Mouse (Mus musculus) heart, postnatal 0 days (tissue): ENCODE results near the gene Lrig1. TPM values are rescaled to one million over a fixed set of nuclear protein-coding genes. Genes with fewer than 3 reads are reported as not detected.

Experiments used
- ATAC-seq: fragments of 200-750 bp; cut with Nextera tagmentation; 2 replicates; pipeline ENCODE4 v1.8.0; 2017; ENCODE audit warnings: low read depth, moderate number of reproducible peaks, moderate library complexity; ENCODE audit not compliant: insufficient read depth
- DNase-seq: peaks from one replicate; pipeline ENCODE4 v3.0.0-alpha.2; 2016; ENCODE audit warnings: low spot score
- H3K27ac ChIP-seq: fragments of 300-500 bp; sonication (generic); 2 replicates; pipeline ENCODE4 v1.5.1; 2014; ENCODE audit warnings: low read depth, mild to moderate bottlenecking
- H3K27me3 ChIP-seq: fragments of 300-500 bp; sonication (generic); 2 replicates; pipeline ENCODE4 v1.6.1; 2014; ENCODE audit warnings: low read length, mixed read lengths; ENCODE audit not compliant: control insufficient read depth, insufficient read depth
- H3K36me3 ChIP-seq: fragments of 300-500 bp; sonication (generic); replicated peaks from 2 replicates; pipeline ENCODE4 v1.6.1; 2014; ENCODE audit warnings: low read length, mixed read lengths; ENCODE audit not compliant: control insufficient read depth, insufficient read depth
- H3K4me1 ChIP-seq: fragments of 300-500 bp; sonication (generic); 2 replicates; pipeline ENCODE4 v1.6.1; 2014; ENCODE audit warnings: antibody characterized with exemption; ENCODE audit not compliant: control insufficient read depth, insufficient read depth
- H3K4me2 ChIP-seq: fragments of 300-500 bp; sonication (generic); 2 replicates; pipeline ENCODE4 v1.6.1; 2014; ENCODE audit warnings: low read depth, mild to moderate bottlenecking, low read length, moderate library complexity
- H3K4me3 ChIP-seq: fragments of 300-500 bp; sonication (generic); 2 replicates; pipeline ENCODE4 v1.5.1; 2014; ENCODE audit warnings: low read depth, low read length
- H3K9ac ChIP-seq: fragments of 300-500 bp; sonication (generic); replicated peaks from 2 replicates; pipeline ENCODE4 v1.6.1; 2014; ENCODE audit warnings: low read depth, low read length, mixed read lengths
- H3K9me3 ChIP-seq: fragments of 300-500 bp; sonication (generic); replicated peaks from 2 replicates; pipeline ENCODE4 v1.6.1; 2016; ENCODE audit warnings: low read length; ENCODE audit not compliant: control insufficient read depth
- CTCF ChIP-seq: IDR thresholded peaks from 2 replicates; pipeline ENCODE4 v1.5.1; 2016; ENCODE audit warnings: antibody characterized with exemption, control low read depth, low read depth
- EP300 ChIP-seq: IDR thresholded peaks from 2 replicates; pipeline ENCODE4 v1.6.1; 2016; ENCODE audit warnings: antibody characterized with exemption, low read depth
- WGBS: fragments of 180-500 bp; shearing (Covaris S2); extraction: QIAGEN DNeasy Blood & Tissue Kit; methylation state at CpG from one replicate; pipeline ENCODE4 v1.1.7; 2014; 5-methylcytosine and 5-hydroxymethylcytosine counted together
- polyA plus RNA-seq: library from polyadenylated mRNA; unstranded; fragments of >200 nt; fragmentation: Nextera tagmentation; extraction: Ambion mirVana; gene quantifications from 2 replicates; pipeline ENCODE4 v1.2.1, GENCODE M21; 2015
- total RNA-seq: library from RNA; depleted of rRNA; stranded (reverse); fragments of >200 nt; gene quantifications from 2 replicates; pipeline ENCODE4 v1.2.3, GENCODE M21; 2014; ENCODE audit warnings: low replicate concordance

The Lrig1 gene
- total and polyA plus RNA-seq, 2 experiments from 2014 or later, result 7.1 to 54.3 TPM

GRCm38 (mm10) chr6:94693091-94693490 is 6.9 kb downstream of the Lrig1 start:
- WGBS, result 72% methylated on average over 9 of the region's 9 CpGs
- H3K27ac ChIP-seq, result no peak overlapping the region

GRCm38 (mm10) chr6:94692003-94692402 is 8.0 kb downstream of the Lrig1 start:
- H3K27me3 ChIP-seq, result no peaks in the 10 kb centered on the region
- no peak overlapping the region for H3K4me3 ChIP-seq
- no peak for ATAC-seq
- peaks cover 77% of the 10 kb centered on the region for H3K4me1 ChIP-seq
- no peaks in the 10 kb centered on the region for H3K9me3 ChIP-seq
- 88% methylated on average over 2 of the region's 2 CpGs for WGBS
- no peak overlapping the region for H3K27ac ChIP-seq
- no peak for DNase-seq
- H3K4me2 ChIP-seq, result no peak overlapping the region
- no peaks in the 10 kb centered on the region for H3K36me3 ChIP-seq
- TF ChIP-seq EP300, result no peak
- TF ChIP-seq CTCF, result no peak
- no peak overlapping the region for H3K9ac ChIP-seq

More at GRCm38 (mm10) chr6:94693091-94693490, 6.9 kb downstream of the Lrig1 start:
- Histone ChIP-seq H3K27me3 (no peaks in the 10 kb centered on the region), H3K36me3 (no peaks in the 10 kb centered on the region), H3K4me1 (peaks cover 80% of the 10 kb centered on the region), H3K9me3 (no peaks in the 10 kb centered on the region), H3K9ac (no peak overlapping the region), H3K4me2 (no peak overlapping the region), H3K4me3 (no peak overlapping the region)
- DNase-seq, result no peak
- ATAC-seq, result no peak
- TF ChIP-seq EP300 (no peak), CTCF (no peak)

- WGBS, result 72% methylated on average over 7 of the region's 7 CpGs
- peaks cover 71% of the 10 kb centered on the region for H3K4me1 ChIP-seq
- no peak overlapping the region for H3K9ac ChIP-seq
- no peak overlapping the region for H3K4me2 ChIP-seq
- no peaks in the 10 kb centered on the region for H3K36me3 ChIP-seq
- no peak for TF ChIP-seq CTCF
- TF ChIP-seq EP300, result no peak
- H3K9me3 ChIP-seq, result no peaks in the 10 kb centered on the region
- no peak for DNase-seq
- no peaks in the 10 kb centered on the region for H3K27me3 ChIP-seq
- no peak overlapping the region for H3K27ac ChIP-seq
- H3K4me3 ChIP-seq, result no peak overlapping the region
- ATAC-seq, result no peak
These were observed 9.7 kb downstream of the Lrig1 start for GRCm38 (mm10) chr6:94690247-94690646.

- Histone ChIP-seq H3K9ac (no peak overlapping the region), H3K9me3 (no peaks in the 10 kb centered on the region), H3K27me3 (no peaks in the 10 kb centered on the region), H3K27ac (peak overlapping the region; percentile 44), H3K4me1 (peaks cover 74% of the 10 kb centered on the region), H3K36me3 (no peaks in the 10 kb centered on the region), H3K4me3 (no peak overlapping the region), H3K4me2 (peak overlapping the region; percentile 26; the same call in 1 of the 2 replicates)
- 37% methylated on average over 4 of the region's 4 CpGs for WGBS
- TF ChIP-seq EP300 (no peak), CTCF (no peak)
- DNase-seq (peak; percentile 87), ATAC-seq (peak; percentile 66)
These were observed 11.2 kb downstream of the Lrig1 start for GRCm38 (mm10) chr6:94688722-94689121.

GRCm38 (mm10) chr6:94686048-94686447 is 13.9 kb downstream of the Lrig1 start:
- Histone ChIP-seq H3K4me1 (peaks cover 69% of the 10 kb centered on the region), H3K4me2 (no peak overlapping the region), H3K9me3 (no peaks in the 10 kb centered on the region), H3K27me3 (no peaks in the 10 kb centered on the region), H3K36me3 (no peaks in the 10 kb centered on the region), H3K27ac (peak overlapping the region; percentile 72), H3K9ac (no peak overlapping the region), H3K4me3 (no peak overlapping the region)
- no peak for DNase-seq
- no peak for TF ChIP-seq CTCF
- no peak for TF ChIP-seq EP300
- 48% methylated on average over 6 of the region's 6 CpGs for WGBS
- ATAC-seq, result no peak

- no peak overlapping the region for H3K9ac ChIP-seq
- TF ChIP-seq CTCF, result no peak
- TF ChIP-seq EP300, result no peak
- peaks cover 64% of the 10 kb centered on the region for H3K4me1 ChIP-seq
- 59% methylated on average over 6 of the region's 6 CpGs for WGBS
- H3K27me3 ChIP-seq, result no peaks in the 10 kb centered on the region
- DNase-seq, result no peak
- H3K27ac ChIP-seq, result peak overlapping the region; percentile 72
- no peaks in the 10 kb centered on the region for H3K9me3 ChIP-seq
- H3K4me3 ChIP-seq, result no peak overlapping the region
- no peak for ATAC-seq
- H3K36me3 ChIP-seq, result no peaks in the 10 kb centered on the region
- H3K4me2 ChIP-seq, result no peak overlapping the region
These were observed 14.3 kb downstream of the Lrig1 start for GRCm38 (mm10) chr6:94685611-94686010.
